ENCODE assay signal across 23 mouse cellular contexts in the genomic region with DNA sequence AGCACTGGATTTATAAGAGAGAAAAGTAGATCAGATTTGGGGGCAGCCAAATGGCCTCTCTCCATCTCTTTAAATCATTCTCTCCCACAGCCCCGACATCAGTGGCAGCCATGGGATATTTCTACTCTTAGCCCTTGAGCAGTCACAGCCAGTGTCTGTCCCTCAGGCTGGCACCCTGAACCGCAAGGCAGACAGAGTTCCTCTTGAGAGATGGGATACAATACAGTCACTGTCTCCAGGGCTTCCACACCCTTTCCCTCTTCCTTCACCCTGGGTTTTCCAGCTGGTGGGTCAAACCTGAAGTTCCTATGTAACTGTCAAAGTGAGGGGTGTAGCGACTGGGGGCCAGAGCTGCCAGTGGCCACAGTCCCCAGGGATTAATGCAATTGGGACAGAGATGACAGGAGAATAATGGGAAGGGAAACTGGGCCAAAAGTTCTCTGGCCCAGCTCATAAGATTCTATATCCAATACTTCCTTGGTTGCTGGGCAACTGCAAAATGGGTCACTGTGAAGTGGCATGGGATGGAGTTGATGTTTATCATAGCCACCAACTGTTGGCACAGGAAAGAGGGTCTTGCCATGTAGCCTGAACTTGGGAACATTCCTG.
DNase-seq lines count a peak whose midpoint lies in the region; ATAC-seq and TF ChIP-seq lines count a peak whose summit lies in the region.
"Had no signal": no experiment of that assay in that cellular context is flagged by ENCODE, and none has a peak within 500 bp of the region (broad histone marks: within the 10 kb centered on the region; RNA-seq: fewer than 3 reads in every experiment).

No protein-coding gene starts in this region.

- TF ChIP-seq POLR2A in testis, adult 2 months (IDR thresholded peaks at IDR 0.05; ENCODE audit: control insufficient read depth, low read depth, low read length), result no peak

- peak; percentile 36; the same call in 1 of the 2 replicates for ATAC-seq in hindbrain, embryonic 13.5 days (ENCODE audit: low FRiP score)
- ATAC-seq: CD4-positive, CD25-positive, alpha-beta regulatory T cell, adult 4 months; intestine, postnatal 0 days; liver, postnatal 0 days; lung, postnatal 0 days had no signal

- H3K4me1 ChIP-seq in hindbrain, embryonic 13.5 days (replicated peaks), result no peaks in the 10 kb centered on the region
- H3K4me1 ChIP-seq in hindbrain, embryonic 10.5 days (replicated peaks), result 0 out of 2 replicates have a peak, but pooled peaks cover 3% of the 10 kb centered on the region
- H3K4me1 ChIP-seq in testis, adult 2 months (ENCODE audit: control insufficient read depth, insufficient read depth, low read length), result no peaks in the 10 kb centered on the region
- H3K4me1 ChIP-seq: embryonic facial prominence, embryonic 15.5 days; heart, embryonic 12.5 days; limb, embryonic 12.5 days; midbrain, embryonic 12.5 days had no signal

- intact Hi-C loops in left cerebral cortex, postnatal 4 days (cut with DNase I), result loop anchor here (2.0 kb wide), 1 partner anchor 213 kb away; no protein-coding TSS in a partner anchor

- TF ChIP-seq CTCF in testis, adult 2 months (IDR thresholded peaks at IDR 0.05; ENCODE audit: control insufficient read depth, insufficient read depth, insufficient replicate concordance, low read depth, low read length), result no peak

- 63% methylated on average over 3 of the region's 3 CpGs for WGBS in hindbrain, embryonic 13.5 days
- WGBS in hindbrain, embryonic 10.5 days, result 82% methylated on average over 3 of the region's 3 CpGs

- no peak for DNase-seq in hindbrain, embryonic 10.5 days (ENCODE audit: low spot score)
- DNase-seq in left cerebral cortex, postnatal 4 days, result peak; percentile 35
- DNase-seq in left cerebral cortex, adult 8-10 months (ENCODE audit: low spot score in 2 of 2), result no peak
- no peak for DNase-seq in testis, postnatal 14 days (ENCODE audit: low spot score)
- DNase-seq in cerebellum, adult 11 months, result no peak
- DNase-seq: adrenal gland, postnatal 25 days; cerebellum, adult 9-11 months; gastrocnemius, postnatal 25 days; heart, adult 18-20 months; heart, postnatal 10 days; liver, postnatal 0 days; thymus, adult 18-20 months had no signal

- H3K4me2 ChIP-seq in hindbrain, embryonic 13.5 days, result no peak overlapping the region
- H3K4me2 ChIP-seq: embryonic facial prominence, embryonic 15.5 days; heart, embryonic 12.5 days; limb, embryonic 12.5 days; liver, embryonic 11.5 days; midbrain, embryonic 12.5 days had no signal

- H3K4me3 ChIP-seq in hindbrain, embryonic 13.5 days, result no peak overlapping the region
- no peak overlapping the region for H3K4me3 ChIP-seq in hindbrain, embryonic 10.5 days
- peak overlapping the region; percentile 80 for H3K4me3 ChIP-seq in testis, adult 2 months (ENCODE audit: control insufficient read depth, low read depth, low read length)
- H3K4me3 ChIP-seq: embryonic facial prominence, embryonic 15.5 days; heart, embryonic 12.5 days; layer of hippocampus, adult 2 months; limb, embryonic 12.5 days; midbrain, embryonic 12.5 days had no signal

- peaks cover 2% of the 10 kb centered on the region; the same call in 1 of the 2 replicates for H3K36me3 ChIP-seq in hindbrain, embryonic 13.5 days
- H3K36me3 ChIP-seq in hindbrain, embryonic 10.5 days, result no peaks in the 10 kb centered on the region
- no peaks in the 10 kb centered on the region for H3K36me3 ChIP-seq in testis, adult 2 months (ENCODE audit: control insufficient read depth, insufficient read depth, low read length)
- H3K36me3 ChIP-seq: embryonic facial prominence, embryonic 15.5 days; heart, embryonic 12.5 days; limb, embryonic 12.5 days; midbrain, embryonic 12.5 days had no signal

- H3K27ac ChIP-seq in hindbrain, embryonic 13.5 days, result 0 out of 2 replicates have a peak overlapping the region, but pooled peaks have one; percentile 2
- no peak overlapping the region for H3K27ac ChIP-seq in hindbrain, embryonic 10.5 days
- H3K27ac ChIP-seq in testis, adult 2 months (ENCODE audit: control insufficient read depth, insufficient read depth, low read depth, low read length), result peak overlapping the region; percentile 37; the same call in 1 of the 2 replicates
- H3K27ac ChIP-seq: embryonic facial prominence, embryonic 15.5 days; layer of hippocampus, adult 2 months; limb, embryonic 12.5 days; midbrain, embryonic 12.5 days had no signal

- no peaks in the 10 kb centered on the region for H3K27me3 ChIP-seq in hindbrain, embryonic 13.5 days
- no peaks in the 10 kb centered on the region for H3K27me3 ChIP-seq in hindbrain, embryonic 10.5 days (ENCODE audit: insufficient read depth, poor library complexity, severe bottlenecking)
- H3K27me3 ChIP-seq in testis, adult 2 months (ENCODE audit: control insufficient read depth, insufficient read depth, low read length), result no peaks in the 10 kb centered on the region
- H3K27me3 ChIP-seq: embryonic facial prominence, embryonic 15.5 days; heart, embryonic 12.5 days; limb, embryonic 12.5 days; midbrain, embryonic 12.5 days had no signal

- H3K9ac ChIP-seq in hindbrain, embryonic 13.5 days, result no peak overlapping the region
- H3K9ac ChIP-seq: embryonic facial prominence, embryonic 15.5 days; heart, embryonic 12.5 days; limb, embryonic 12.5 days; liver, postnatal 0 days; midbrain, embryonic 12.5 days had no signal

- H3K9me3 ChIP-seq in hindbrain, embryonic 13.5 days, result no peaks in the 10 kb centered on the region
- H3K9me3 ChIP-seq in hindbrain, embryonic 10.5 days, result no peaks in the 10 kb centered on the region
- H3K9me3 ChIP-seq: embryonic facial prominence, embryonic 15.5 days; heart, embryonic 12.5 days; limb, embryonic 12.5 days; midbrain, embryonic 12.5 days had no signal
